Mouse (Mus musculus) liver, postnatal 0 days (tissue): ENCODE measurements around the gene Smim15. TPM values are rescaled to one million over a fixed set of nuclear protein-coding genes. Genes with fewer than 3 reads are reported as not detected.

Source experiments
- ATAC-seq: fragments of 200-750 bp; cut with Nextera tagmentation; 2 replicates; pipeline ENCODE4 v1.8.0; 2017; ENCODE audit warnings: mild to moderate bottlenecking, moderate library complexity
- DNase-seq: peaks from one replicate; pipeline ENCODE4 v3.0.0-alpha.2; 2016
- H3K27ac ChIP-seq: fragments of 300-500 bp; sonication (generic); 2 replicates; pipeline ENCODE4 v1.5.1; 2014; ENCODE audit warnings: antibody characterized with exemption, moderate library complexity, mild to moderate bottlenecking, low read depth
- H3K27me3 ChIP-seq: fragments of 300-500 bp; sonication (generic); 2 replicates; pipeline ENCODE4 v1.6.1; 2014; ENCODE audit warnings: low read length, control low read depth, mixed read lengths; ENCODE audit not compliant: insufficient read depth
- H3K36me3 ChIP-seq: fragments of 300-500 bp; sonication (generic); replicated peaks from 2 replicates; pipeline ENCODE4 v1.6.1; 2014; ENCODE audit warnings: mild to moderate bottlenecking, control low read depth, low read length, moderate library complexity, mixed read lengths; ENCODE audit not compliant: insufficient read depth
- H3K4me1 ChIP-seq: fragments of 300-500 bp; sonication (generic); 2 replicates; pipeline ENCODE4 v1.6.1; 2014; ENCODE audit warnings: antibody characterized with exemption, mild to moderate bottlenecking, control low read depth; ENCODE audit not compliant: insufficient read depth
- H3K4me2 ChIP-seq: fragments of 300-500 bp; sonication (generic); 2 replicates; pipeline ENCODE4 v1.6.1; 2014; ENCODE audit warnings: low read depth, mild to moderate bottlenecking, low read length, moderate library complexity, mixed read lengths
- H3K4me3 ChIP-seq: fragments of 300-500 bp; sonication (generic); 2 replicates; pipeline ENCODE4 v1.5.1; 2014; ENCODE audit warnings: low read depth, low read length
- H3K9ac ChIP-seq: fragments of 300-500 bp; sonication (generic); replicated peaks from 2 replicates; pipeline ENCODE4 v1.6.1; 2014; ENCODE audit warnings: mild to moderate bottlenecking, moderate library complexity
- H3K9me3 ChIP-seq: fragments of 300-500 bp; sonication (generic); 2 replicates; pipeline ENCODE4 v1.6.1; 2016; ENCODE audit warnings: mild to moderate bottlenecking, control low read depth, low read length, mixed read lengths
- CTCF ChIP-seq: sonication (generic); IDR thresholded peaks from 2 replicates; pipeline ENCODE4 v1.5.1; 2016; ENCODE audit warnings: antibody characterized with exemption, low read depth
- EP300 ChIP-seq: IDR thresholded peaks from 2 replicates; pipeline ENCODE4 v1.6.1; 2016; ENCODE audit warnings: antibody characterized with exemption, low read depth, mild to moderate bottlenecking
- WGBS: fragments of 180-500 bp; shearing (Covaris S2); extraction: QIAGEN DNeasy Blood & Tissue Kit; methylation state at CpG from one replicate; pipeline ENCODE4 v1.1.7; 2014; ENCODE audit not compliant: insufficient replicate concordance; 5-methylcytosine and 5-hydroxymethylcytosine counted together
- polyA plus RNA-seq: library from polyadenylated mRNA; unstranded; fragments of >200 nt; fragmentation: Nextera tagmentation; extraction: Ambion mirVana; gene quantifications from 2 replicates; pipeline ENCODE4 v1.2.1, GENCODE M21; 2015

The Smim15 gene
- polyA plus RNA-seq, 1 experiment from 2014 or later, result 19.9 TPM

- H3K4me2 ChIP-seq, result no peak overlapping the region
- no peak for DNase-seq
- H3K27ac ChIP-seq, result no peak overlapping the region
- no peaks in the 10 kb centered on the region for H3K36me3 ChIP-seq
- no peaks in the 10 kb centered on the region for H3K4me1 ChIP-seq
- no peak overlapping the region for H3K9ac ChIP-seq
- H3K9me3 ChIP-seq, result no peaks in the 10 kb centered on the region
- WGBS, result 45% methylated on average over 4 of the region's 4 CpGs
- no peak overlapping the region for H3K4me3 ChIP-seq
- no peak for TF ChIP-seq CTCF
- TF ChIP-seq EP300, result no peak
- ATAC-seq, result no peak
- no peaks in the 10 kb centered on the region for H3K27me3 ChIP-seq
These were observed 24.9 kb downstream of the Smim15 start for GRCm38 (mm10) chr13:108069151-108069550.

GRCm38 (mm10) chr13:108070171-108070570 lies 25.9 kb downstream of the Smim15 start:
- no peak overlapping the region for H3K4me3 ChIP-seq
- no peaks in the 10 kb centered on the region for H3K4me1 ChIP-seq
- H3K9me3 ChIP-seq, result no peaks in the 10 kb centered on the region
- no peak for ATAC-seq
- TF ChIP-seq EP300 (no peak), CTCF (no peak)
- WGBS, result 87% methylated on average over 10 of the region's 10 CpGs
- H3K4me2 ChIP-seq, result no peak overlapping the region
- no peaks in the 10 kb centered on the region for H3K27me3 ChIP-seq
- no peak for DNase-seq
- no peak overlapping the region for H3K9ac ChIP-seq
- no peaks in the 10 kb centered on the region for H3K36me3 ChIP-seq
- H3K27ac ChIP-seq, result no peak overlapping the region

GRCm38 (mm10) chr13:108077476-108077875 lies 33.2 kb downstream of the Smim15 start:
- H3K27ac ChIP-seq, result no peak overlapping the region
- H3K36me3 ChIP-seq, result no peaks in the 10 kb centered on the region
- H3K4me2 ChIP-seq, result no peak overlapping the region
- TF ChIP-seq EP300 (no peak), CTCF (no peak)
- no peak for DNase-seq
- H3K9ac ChIP-seq, result no peak overlapping the region
- no peaks in the 10 kb centered on the region for H3K4me1 ChIP-seq
- no peaks in the 10 kb centered on the region for H3K9me3 ChIP-seq
- H3K27me3 ChIP-seq, result no peaks in the 10 kb centered on the region
- 54% methylated on average over 6 of the region's 6 CpGs for WGBS
- ATAC-seq, result no peak
- H3K4me3 ChIP-seq, result no peak overlapping the region

- 75% methylated on average over 4 of the region's 4 CpGs for WGBS
- TF ChIP-seq EP300 (no peak), CTCF (no peak)
- Histone ChIP-seq H3K4me1 (no peaks in the 10 kb centered on the region), H3K9ac (no peak overlapping the region), H3K27me3 (no peaks in the 10 kb centered on the region), H3K9me3 (no peaks in the 10 kb centered on the region), H3K27ac (no peak overlapping the region), H3K4me2 (no peak overlapping the region), H3K36me3 (no peaks in the 10 kb centered on the region), H3K4me3 (no peak overlapping the region)
- DNase-seq, result no peak
- no peak for ATAC-seq
These were observed 33.7 kb downstream of the Smim15 start for GRCm38 (mm10) chr13:108077901-108078300.

GRCm38 (mm10) chr13:108084086-108084485 lies 39.8 kb downstream of the Smim15 start:
- Histone ChIP-seq H3K27me3 (no peaks in the 10 kb centered on the region), H3K36me3 (no peaks in the 10 kb centered on the region)

GRCm38 (mm10) chr13:108086036-108086435 lies 41.8 kb downstream of the Smim15 start:
- 83% methylated on average over 5 of the region's 5 CpGs for WGBS

More at GRCm38 (mm10) chr13:108084086-108084485, 39.8 kb downstream of the Smim15 start:
- H3K4me3 ChIP-seq, result no peak overlapping the region
- 87% methylated on average over 4 of the region's 4 CpGs for WGBS
- H3K4me1 ChIP-seq, result no peaks in the 10 kb centered on the region
- TF ChIP-seq EP300 (no peak), CTCF (no peak)
- H3K27ac ChIP-seq, result no peak overlapping the region
- no peak for ATAC-seq
- no peak for DNase-seq
- no peaks in the 10 kb centered on the region for H3K9me3 ChIP-seq
- no peak overlapping the region for H3K4me2 ChIP-seq
- H3K9ac ChIP-seq, result no peak overlapping the region

GRCm38 (mm10) chr13:108086724-108087123 lies 42.5 kb downstream of the Smim15 start:
- Histone ChIP-seq H3K4me1 (no peaks in the 10 kb centered on the region), H3K27ac (no peak overlapping the region), H3K9me3 (no peaks in the 10 kb centered on the region), H3K4me2 (no peak overlapping the region), H3K4me3 (no peak overlapping the region), H3K9ac (no peak overlapping the region), H3K27me3 (no peaks in the 10 kb centered on the region), H3K36me3 (no peaks in the 10 kb centered on the region)
- no peak for TF ChIP-seq CTCF
- ATAC-seq (no peak), DNase-seq (no peak)
- 82% methylated on average over 4 of the region's 4 CpGs for WGBS

More at GRCm38 (mm10) chr13:108086036-108086435, 41.8 kb downstream of the Smim15 start:
- H3K9ac ChIP-seq, result no peak overlapping the region
- no peaks in the 10 kb centered on the region for H3K9me3 ChIP-seq
- no peak overlapping the region for H3K27ac ChIP-seq
- H3K4me2 ChIP-seq, result no peak overlapping the region
- H3K36me3 ChIP-seq, result no peaks in the 10 kb centered on the region
- H3K4me1 ChIP-seq, result no peaks in the 10 kb centered on the region
- TF ChIP-seq EP300 (no peak), CTCF (no peak)
- no peak for DNase-seq
- no peak overlapping the region for H3K4me3 ChIP-seq
- H3K27me3 ChIP-seq, result no peaks in the 10 kb centered on the region
- ATAC-seq, result no peak
